Mouse (Mus musculus) thymus, postnatal 36 days (tissue): ENCODE measurements around the gene Glo1.
"Not testable (repeated sequence)": the region's sequence is repeated elsewhere in the genome, so short reads cannot be mapped to it uniquely, and the experiment has no call there.

Source experiments
- DNase-seq, 2 experiments: peaks; one replicate each; pipeline ENCODE4 v3.0.0; 2022; ENCODE audit warnings: mixed read lengths in 2 of 2

Gene Glo1

GRCm38 (mm10) chr17:30626719-30627118 lies at the start of gene Glo1:
Gene Glo1 (minus strand): TSS chr17:30626871.
- DNase-seq = not testable (repeated sequence)

GRCm38 (mm10) chr17:30675021-30675740 lies 48.5 kb upstream of the Glo1 start:
- DNase-seq = no peak

- no peak for DNase-seq
Observed at GRCm38 (mm10) chr17:30673023-30673422, 46.4 kb upstream of the Glo1 start.

GRCm38 (mm10) chr17:30672556-30672955 lies 45.9 kb upstream of the Glo1 start:
- DNase-seq = no peak

- DNase-seq = no peak
Observed at GRCm38 (mm10) chr17:30664856-30665255, 38.2 kb upstream of the Glo1 start.

GRCm38 (mm10) chr17:30663170-30663569 lies 36.5 kb upstream of the Glo1 start:
- no peak for DNase-seq

- DNase-seq = no peak
Observed at GRCm38 (mm10) chr17:30662131-30662530, 35.5 kb upstream of the Glo1 start.

GRCm38 (mm10) chr17:30658152-30658544 lies 31.5 kb upstream of the Glo1 start:
- DNase-seq = peak; percentile 65 to 75

- no peak for DNase-seq
Observed at GRCm38 (mm10) chr17:30657530-30658151, 31.0 kb upstream of the Glo1 start.

- no peak for DNase-seq
Observed at GRCm38 (mm10) chr17:30653010-30653409, 26.3 kb upstream of the Glo1 start.

- DNase-seq = peak in 1 of 2 experiments; percentile 18
Observed at GRCm38 (mm10) chr17:30648770-30649169, 22.1 kb upstream of the Glo1 start.

GRCm38 (mm10) chr17:30640896-30641295 lies 14.2 kb upstream of the Glo1 start:
- DNase-seq = no peak

GRCm38 (mm10) chr17:30638996-30639395 lies 12.3 kb upstream of the Glo1 start:
- no peak for DNase-seq

- no peak for DNase-seq
Observed at GRCm38 (mm10) chr17:30637714-30638113, 11.0 kb upstream of the Glo1 start.

- peak; percentile 23 to 31 for DNase-seq
Observed at GRCm38 (mm10) chr17:30635367-30635766, 8.7 kb upstream of the Glo1 start.

GRCm38 (mm10) chr17:30624132-30624531 lies 2.5 kb downstream of the Glo1 start, which contains the start of gene Dnah8:
Gene Dnah8 (plus strand): TSS chr17:30624354.
- DNase-seq = not testable (repeated sequence)

- no peak for DNase-seq
Observed at GRCm38 (mm10) chr17:30623200-30623599, 3.5 kb downstream of the Glo1 start.

- no peak for DNase-seq
Observed at GRCm38 (mm10) chr17:30621450-30621849, 5.2 kb downstream of the Glo1 start.

GRCm38 (mm10) chr17:30620548-30620947 lies 6.1 kb downstream of the Glo1 start:
- no peak for DNase-seq

GRCm38 (mm10) chr17:30619153-30619552 lies 7.5 kb downstream of the Glo1 start:
- no peak for DNase-seq

- DNase-seq = no peak
Observed at GRCm38 (mm10) chr17:30618136-30618891, 8.4 kb downstream of the Glo1 start.

GRCm38 (mm10) chr17:30616203-30616602 lies 10.5 kb downstream of the Glo1 start:
- DNase-seq = no peak

- no peak for DNase-seq
Observed at GRCm38 (mm10) chr17:30613350-30613749, 13.3 kb downstream of the Glo1 start.
